Mouse (Mus musculus): ENCODE data around the gene Dus1l. TPM values are rescaled to one million over a fixed set of nuclear protein-coding genes. Genes with fewer than 3 reads are reported as not detected.

Gene Dus1l
- polyA plus RNA-seq, 1 experiment from 2014 or later, result 51.0 TPM

DNA sequence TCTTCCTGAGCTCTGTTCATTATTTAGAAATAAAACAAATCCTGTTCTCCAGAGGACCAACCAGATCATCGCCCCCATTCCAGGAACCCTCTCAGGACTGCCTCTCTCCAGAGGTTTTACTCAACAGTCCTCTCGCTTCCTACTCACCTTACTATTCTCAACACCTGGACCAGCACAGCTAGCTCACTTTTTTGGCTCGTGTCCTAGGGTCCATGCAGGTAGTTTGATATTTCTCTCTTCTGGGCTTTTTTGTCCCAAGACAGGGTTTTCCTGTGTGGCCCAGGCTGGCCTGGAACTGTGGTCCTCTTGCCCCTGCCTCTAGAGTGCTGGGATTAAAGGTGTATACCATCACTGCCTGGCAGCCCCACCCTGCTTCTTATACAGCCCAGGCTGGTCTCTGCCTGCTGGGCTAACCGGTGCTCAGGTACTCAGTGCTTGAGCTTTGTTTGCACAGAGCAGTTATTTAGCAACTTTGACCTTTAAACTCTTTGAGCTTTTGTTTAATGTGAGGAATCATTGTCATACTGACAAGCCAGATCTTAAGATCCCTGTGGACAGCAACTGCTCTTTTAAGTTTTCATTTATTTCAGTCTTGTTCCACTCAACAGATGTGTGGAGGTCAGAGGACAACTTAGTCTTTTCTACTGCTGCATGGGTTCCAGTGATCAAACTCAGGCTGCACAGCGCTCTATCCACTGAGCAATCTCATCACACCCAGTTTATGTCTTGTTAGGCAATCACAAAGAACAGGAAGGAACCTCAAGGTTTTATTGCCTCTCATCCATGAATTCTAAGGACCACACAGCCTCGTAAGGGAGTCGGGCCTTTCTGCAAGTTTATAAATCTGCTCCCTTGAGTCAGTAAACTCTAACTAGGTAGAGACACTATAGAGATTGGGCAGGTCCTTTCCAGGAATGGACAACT, 9.4 kb upstream of the Dus1l start:
- Histone ChIP-seq H3K4me3 (ENCODE audit: low read depth, low read length) (no peak overlapping the region), H3K36me3 (ENCODE audit: control insufficient read depth, insufficient read depth, low read length) (peaks cover 53% of the 10 kb centered on the region), H3K9ac (ENCODE audit: low read depth, low read length) (no peak overlapping the region), H3K4me1 (ENCODE audit: control insufficient read depth, insufficient read depth, low read length) (no peaks in the 10 kb centered on the region), H3K27me3 (replicated peaks; ENCODE audit: control insufficient read depth, insufficient read depth, low read length) (no peaks in the 10 kb centered on the region), H3K4me2 (ENCODE audit: low read depth, low read length) (no peak overlapping the region), H3K27ac (replicated peaks; ENCODE audit: low read depth, low read length) (no peak overlapping the region), H3K9me3 (ENCODE audit: control insufficient read depth, low read length) (no peaks in the 10 kb centered on the region)
- no peak for ATAC-seq (ENCODE audit: low read depth)
- 85% methylated on average over 7 of the region's 7 CpGs for WGBS
- no peak for DNase-seq (ENCODE audit: low spot score)

DNA sequence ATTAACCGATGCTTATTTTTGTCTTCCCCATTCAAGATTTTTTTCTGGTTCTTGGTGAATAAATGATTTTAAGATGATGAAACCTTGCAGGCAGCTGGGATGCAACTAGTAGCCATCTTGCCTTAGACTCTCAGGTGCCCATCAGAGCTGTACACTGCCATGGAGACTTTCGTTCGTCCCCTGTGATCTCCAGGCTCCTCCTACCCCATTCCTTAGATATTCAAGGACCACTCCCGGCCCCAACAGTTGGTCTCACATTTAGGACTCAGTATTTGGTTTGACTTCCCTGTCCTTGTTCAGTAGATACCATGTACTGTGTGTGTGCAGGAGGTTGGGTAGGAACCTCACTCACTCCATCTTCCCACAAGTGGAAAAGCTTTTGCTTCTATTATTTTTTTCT, 8.6 kb upstream of the Dus1l start:
- H3K4me3 ChIP-seq (ENCODE audit: low read depth, low read length), result no peak overlapping the region
- no peaks in the 10 kb centered on the region for H3K9me3 ChIP-seq (ENCODE audit: control insufficient read depth, low read length)
- no peaks in the 10 kb centered on the region for H3K4me1 ChIP-seq (ENCODE audit: control insufficient read depth, insufficient read depth, low read length)
- H3K27me3 ChIP-seq (replicated peaks; ENCODE audit: control insufficient read depth, insufficient read depth, low read length), result no peaks in the 10 kb centered on the region
- no peak for ATAC-seq (ENCODE audit: low read depth)
- no peak overlapping the region for H3K9ac ChIP-seq (ENCODE audit: low read depth, low read length)
- no peak overlapping the region for H3K27ac ChIP-seq (replicated peaks; ENCODE audit: low read depth, low read length)
- no peak overlapping the region for H3K4me2 ChIP-seq (ENCODE audit: low read depth, low read length)
- DNase-seq (ENCODE audit: low spot score), result no peak
- WGBS, result 73% methylated on average over 4 of the region's 4 CpGs
- H3K36me3 ChIP-seq (ENCODE audit: control insufficient read depth, insufficient read depth, low read length), result peaks cover 45% of the 10 kb centered on the region

DNA sequence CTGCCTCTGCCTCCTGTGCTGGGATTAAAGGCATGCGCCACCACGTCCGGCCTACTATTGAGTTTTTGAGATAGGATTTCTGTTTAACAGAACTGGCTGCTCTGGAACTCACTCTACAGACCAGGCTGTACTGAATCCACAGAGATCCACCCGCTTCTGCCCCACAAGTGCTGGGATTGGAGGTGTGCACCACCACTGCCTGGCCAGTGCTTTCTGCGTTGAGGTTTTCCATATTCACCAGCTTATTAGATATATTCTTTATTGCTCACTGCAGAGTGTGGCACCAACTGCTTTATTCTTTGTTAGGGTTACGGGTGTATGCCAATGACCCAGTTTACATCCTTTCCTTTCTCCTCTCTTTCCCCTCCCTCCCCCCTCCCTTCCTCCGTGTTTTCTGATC, 8.1 kb upstream of the Dus1l start:
- no peak for DNase-seq (ENCODE audit: low spot score)
- Histone ChIP-seq H3K4me1 (ENCODE audit: control insufficient read depth, insufficient read depth, low read length) (no peaks in the 10 kb centered on the region), H3K27ac (replicated peaks; ENCODE audit: low read depth, low read length) (no peak overlapping the region), H3K9me3 (ENCODE audit: control insufficient read depth, low read length) (no peaks in the 10 kb centered on the region), H3K4me3 (ENCODE audit: low read depth, low read length) (no peak overlapping the region), H3K9ac (ENCODE audit: low read depth, low read length) (no peak overlapping the region), H3K4me2 (ENCODE audit: low read depth, low read length) (no peak overlapping the region), H3K36me3 (ENCODE audit: control insufficient read depth, insufficient read depth, low read length) (peaks cover 40% of the 10 kb centered on the region), H3K27me3 (replicated peaks; ENCODE audit: control insufficient read depth, insufficient read depth, low read length) (no peaks in the 10 kb centered on the region)
- WGBS, result 76% methylated on average over 7 of the region's 7 CpGs
- ATAC-seq (ENCODE audit: low read depth), result no peak

DNA sequence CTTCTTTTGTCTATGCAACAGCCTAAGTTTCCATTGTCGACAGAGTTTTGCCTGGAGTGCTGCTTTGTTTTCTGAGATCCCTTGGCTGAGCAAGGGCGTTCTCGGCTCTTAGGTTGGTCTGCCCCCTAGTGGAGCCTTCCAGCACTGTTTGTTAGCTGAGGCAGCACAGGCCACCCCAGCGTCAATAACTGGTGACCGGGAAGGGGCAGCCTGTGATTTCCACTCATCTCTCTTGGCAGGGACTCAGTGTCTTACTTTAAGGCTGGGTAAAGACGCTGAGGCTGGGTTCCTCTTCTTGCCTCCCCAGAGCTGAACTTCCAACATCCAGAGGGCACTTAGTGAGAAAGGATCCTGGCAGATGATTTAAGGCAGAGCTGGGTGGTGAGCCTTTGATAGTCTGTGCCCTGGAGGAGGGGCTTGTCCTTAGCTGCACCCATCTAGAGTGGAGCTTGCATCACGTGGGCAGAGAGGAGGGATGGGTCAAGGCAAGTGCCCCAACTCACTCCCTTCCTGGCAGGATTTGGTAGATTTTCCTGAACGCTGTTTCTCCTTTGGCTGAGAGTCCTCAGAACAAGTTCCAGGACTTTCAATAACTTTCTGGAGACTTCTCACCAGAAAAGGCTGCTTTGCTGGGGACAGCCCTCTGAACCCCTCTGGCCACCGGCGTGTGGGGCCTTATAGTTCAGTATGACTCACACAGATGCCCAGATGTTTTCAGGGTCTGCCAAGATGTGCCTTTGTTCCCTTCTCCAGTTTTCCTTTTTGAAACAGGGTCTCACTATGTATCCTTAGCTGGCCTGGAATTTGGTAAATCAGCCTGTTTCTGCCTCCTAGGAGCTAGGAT, 4.1 kb upstream of the Dus1l start:
- H3K27ac ChIP-seq (replicated peaks; ENCODE audit: low read depth, low read length), result peak overlapping the region; percentile 61
- H3K27me3 ChIP-seq (replicated peaks; ENCODE audit: control insufficient read depth, insufficient read depth, low read length), result no peaks in the 10 kb centered on the region
- ATAC-seq (ENCODE audit: low read depth) (peak; percentile 80), DNase-seq (ENCODE audit: low spot score) (peak; percentile 91)
- H3K4me3 ChIP-seq (ENCODE audit: low read depth, low read length), result no peak overlapping the region
- peaks cover 4% of the 10 kb centered on the region for H3K4me1 ChIP-seq (ENCODE audit: control insufficient read depth, insufficient read depth, low read length)
- no peaks in the 10 kb centered on the region for H3K9me3 ChIP-seq (ENCODE audit: control insufficient read depth, low read length)
- 7% methylated on average over 10 of the region's 10 CpGs for WGBS
- peak overlapping the region; percentile 20; the same call in 1 of the 2 replicates for H3K4me2 ChIP-seq (ENCODE audit: low read depth, low read length)
- H3K36me3 ChIP-seq (ENCODE audit: control insufficient read depth, insufficient read depth, low read length), result no peaks in the 10 kb centered on the region
- H3K9ac ChIP-seq (ENCODE audit: low read depth, low read length), result peak overlapping the region; percentile 35; the same call in 1 of the 2 replicates

DNA sequence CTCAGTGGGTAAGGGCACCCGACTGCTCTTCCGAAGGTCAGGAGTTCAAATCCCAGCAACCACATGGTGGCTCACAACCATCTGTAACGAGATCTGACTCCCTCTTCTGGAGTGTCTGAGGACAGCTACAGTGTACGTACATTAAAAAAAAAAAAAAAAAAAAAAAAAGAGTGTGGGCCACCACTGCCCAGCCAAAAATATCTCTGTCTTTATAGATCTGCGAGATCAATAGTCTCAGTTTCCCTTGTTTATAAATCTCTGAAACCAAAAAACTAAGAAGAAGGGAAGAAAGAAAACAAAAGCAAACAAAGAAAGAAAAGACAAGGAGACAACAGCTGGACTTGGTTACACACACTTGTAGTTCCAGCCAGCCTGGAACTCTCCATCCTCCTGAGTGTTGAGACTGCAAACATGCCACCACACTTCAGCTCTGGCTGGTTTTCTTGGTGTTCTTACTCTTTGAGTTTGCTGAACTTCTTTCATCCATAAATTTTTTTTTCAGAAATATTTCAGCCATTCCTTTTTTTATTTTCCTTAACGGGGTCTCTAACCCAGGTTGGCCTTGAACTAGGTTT, 3.2 kb upstream of the Dus1l start:
- DNase-seq (ENCODE audit: low spot score), result no peak
- Histone ChIP-seq H3K27me3 (replicated peaks; ENCODE audit: control insufficient read depth, insufficient read depth, low read length) (no peaks in the 10 kb centered on the region), H3K36me3 (ENCODE audit: control insufficient read depth, insufficient read depth, low read length) (no peaks in the 10 kb centered on the region; the same call in 1 of the 2 replicates), H3K4me2 (ENCODE audit: low read depth, low read length) (peak overlapping the region; percentile 20; the same call in 1 of the 2 replicates), H3K9me3 (ENCODE audit: control insufficient read depth, low read length) (no peaks in the 10 kb centered on the region), H3K27ac (replicated peaks; ENCODE audit: low read depth, low read length) (peak overlapping the region; percentile 61), H3K4me3 (ENCODE audit: low read depth, low read length) (no peak overlapping the region), H3K4me1 (ENCODE audit: control insufficient read depth, insufficient read depth, low read length) (peaks cover 7% of the 10 kb centered on the region), H3K9ac (ENCODE audit: low read depth, low read length) (no peak overlapping the region)
- ATAC-seq (ENCODE audit: low read depth), result no peak
- WGBS, result 65% methylated on average over 6 of the region's 6 CpGs

DNA sequence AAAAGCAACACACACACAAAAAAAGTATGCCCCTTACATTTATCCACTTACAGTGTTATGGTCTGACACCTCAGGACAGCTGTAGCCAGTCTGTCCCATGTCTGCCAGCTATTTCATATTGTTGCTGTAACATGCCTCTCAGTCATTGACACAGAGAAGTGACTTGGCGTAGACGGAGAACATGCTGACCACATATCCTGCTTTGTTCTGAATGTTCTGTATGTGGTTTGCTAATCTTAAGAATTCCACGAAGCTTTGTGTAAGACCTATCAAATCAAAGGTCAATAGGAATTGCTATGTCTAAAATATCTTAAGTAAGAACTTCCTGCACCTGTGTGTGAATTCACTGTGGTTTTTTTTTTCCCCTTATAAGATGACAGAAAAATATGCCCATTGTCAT, 2.0 kb upstream of the Dus1l start:
- DNase-seq (ENCODE audit: low spot score), result no peak
- Histone ChIP-seq H3K4me1 (ENCODE audit: control insufficient read depth, insufficient read depth, low read length) (peaks cover 7% of the 10 kb centered on the region), H3K9me3 (ENCODE audit: control insufficient read depth, low read length) (no peaks in the 10 kb centered on the region), H3K36me3 (ENCODE audit: control insufficient read depth, insufficient read depth, low read length) (peaks cover 9% of the 10 kb centered on the region; the same call in 1 of the 2 replicates), H3K4me3 (ENCODE audit: low read depth, low read length) (no peak overlapping the region), H3K4me2 (ENCODE audit: low read depth, low read length) (no peak overlapping the region), H3K27ac (replicated peaks; ENCODE audit: low read depth, low read length) (no peak overlapping the region), H3K27me3 (replicated peaks; ENCODE audit: control insufficient read depth, insufficient read depth, low read length) (no peaks in the 10 kb centered on the region), H3K9ac (ENCODE audit: low read depth, low read length) (no peak overlapping the region)
- WGBS, result 86% methylated on average over 3 of the region's 3 CpGs
- ATAC-seq (ENCODE audit: low read depth), result no peak

DNA sequence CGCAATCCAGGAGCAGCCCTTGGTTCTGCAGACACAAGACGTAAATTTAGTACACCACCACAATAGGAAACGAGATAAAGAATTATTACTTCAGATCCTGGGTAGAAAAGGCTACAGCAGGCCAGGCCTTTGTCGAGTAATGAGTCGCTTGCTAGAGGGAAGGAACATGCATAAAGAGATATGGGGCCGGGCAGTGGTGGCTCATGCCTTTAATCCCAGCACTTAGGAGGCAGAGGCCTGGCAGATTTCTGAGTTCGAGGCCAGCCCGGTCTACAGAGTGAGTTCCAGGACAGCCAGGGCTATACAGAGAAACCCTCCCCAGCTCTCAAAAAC, 377 bp upstream of the Dus1l start:
- Histone ChIP-seq H3K4me1 (ENCODE audit: control insufficient read depth, insufficient read depth, low read length) (peaks cover 7% of the 10 kb centered on the region), H3K4me3 (ENCODE audit: low read depth, low read length) (peak overlapping the region; percentile 99), H3K36me3 (ENCODE audit: control insufficient read depth, insufficient read depth, low read length) (peaks cover 25% of the 10 kb centered on the region), H3K9me3 (ENCODE audit: control insufficient read depth, low read length) (no peaks in the 10 kb centered on the region), H3K27ac (replicated peaks; ENCODE audit: low read depth, low read length) (peak overlapping the region; percentile 63; the same call in 1 of the 2 replicates), H3K27me3 (replicated peaks; ENCODE audit: control insufficient read depth, insufficient read depth, low read length) (no peaks in the 10 kb centered on the region), H3K9ac (ENCODE audit: low read depth, low read length) (peak overlapping the region; percentile 97), H3K4me2 (ENCODE audit: low read depth, low read length) (peak overlapping the region; percentile 85)
- DNase-seq (ENCODE audit: low spot score), result no peak
- 36% methylated on average over 8 of the region's 8 CpGs for WGBS
- ATAC-seq (ENCODE audit: low read depth), result peak; percentile 3; the same call in 1 of the 2 replicates

DNA sequence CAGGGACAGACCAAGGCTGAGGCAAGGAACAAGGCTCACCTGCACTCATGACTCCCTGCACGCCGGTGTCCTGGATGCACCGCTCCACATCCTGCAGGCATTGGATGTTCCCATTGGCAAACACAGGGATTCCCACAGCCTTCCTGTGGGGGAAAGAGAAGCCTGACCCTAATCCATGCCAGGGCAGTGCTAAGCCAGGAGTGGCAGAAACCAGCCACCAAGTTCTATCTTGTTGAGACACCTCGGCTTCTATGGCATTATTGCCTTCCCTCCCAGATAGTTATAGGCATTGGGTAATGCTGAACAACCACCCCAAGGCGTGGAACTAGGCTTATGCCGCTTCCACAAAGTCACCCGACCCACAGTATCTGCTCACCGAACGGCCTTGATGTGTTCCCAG, 3.6 kb downstream of the Dus1l start:
- Histone ChIP-seq H3K9ac (ENCODE audit: low read depth, low read length) (no peak overlapping the region), H3K36me3 (ENCODE audit: control insufficient read depth, insufficient read depth, low read length) (peaks cover 62% of the 10 kb centered on the region), H3K4me1 (ENCODE audit: control insufficient read depth, insufficient read depth, low read length) (peaks cover 7% of the 10 kb centered on the region), H3K27ac (replicated peaks; ENCODE audit: low read depth, low read length) (no peak overlapping the region), H3K27me3 (replicated peaks; ENCODE audit: control insufficient read depth, insufficient read depth, low read length) (no peaks in the 10 kb centered on the region), H3K9me3 (ENCODE audit: control insufficient read depth, low read length) (no peaks in the 10 kb centered on the region), H3K4me2 (ENCODE audit: low read depth, low read length) (no peak overlapping the region), H3K4me3 (ENCODE audit: low read depth, low read length) (no peak overlapping the region)
- WGBS, result 91% methylated on average over 9 of the region's 9 CpGs
- DNase-seq (ENCODE audit: low spot score) (no peak), ATAC-seq (ENCODE audit: low read depth) (no peak)
